Mouse (Mus musculus) G1E-ER4 (cell line): ENCODE measurements around the gene Slit2. TPM values are rescaled to one million over a fixed set of nuclear protein-coding genes. Genes with fewer than 3 reads are reported as not detected.

Experiments used
- GATA1 ChIP-seq: IDR thresholded peaks from one replicate; pipeline ENCODE4 v1.8.0; 2012; ENCODE audit warnings: low read length, inconsistent platforms
- polyA plus RNA-seq: library from polyadenylated mRNA; stranded (reverse); fragments of >175 nt; gene quantifications from 2 replicates; pipeline ENCODE4 v1.2.3, GENCODE M21; 2012

Slit2 gene
- polyA plus RNA-seq: not detected in 2 replicates

DNA sequence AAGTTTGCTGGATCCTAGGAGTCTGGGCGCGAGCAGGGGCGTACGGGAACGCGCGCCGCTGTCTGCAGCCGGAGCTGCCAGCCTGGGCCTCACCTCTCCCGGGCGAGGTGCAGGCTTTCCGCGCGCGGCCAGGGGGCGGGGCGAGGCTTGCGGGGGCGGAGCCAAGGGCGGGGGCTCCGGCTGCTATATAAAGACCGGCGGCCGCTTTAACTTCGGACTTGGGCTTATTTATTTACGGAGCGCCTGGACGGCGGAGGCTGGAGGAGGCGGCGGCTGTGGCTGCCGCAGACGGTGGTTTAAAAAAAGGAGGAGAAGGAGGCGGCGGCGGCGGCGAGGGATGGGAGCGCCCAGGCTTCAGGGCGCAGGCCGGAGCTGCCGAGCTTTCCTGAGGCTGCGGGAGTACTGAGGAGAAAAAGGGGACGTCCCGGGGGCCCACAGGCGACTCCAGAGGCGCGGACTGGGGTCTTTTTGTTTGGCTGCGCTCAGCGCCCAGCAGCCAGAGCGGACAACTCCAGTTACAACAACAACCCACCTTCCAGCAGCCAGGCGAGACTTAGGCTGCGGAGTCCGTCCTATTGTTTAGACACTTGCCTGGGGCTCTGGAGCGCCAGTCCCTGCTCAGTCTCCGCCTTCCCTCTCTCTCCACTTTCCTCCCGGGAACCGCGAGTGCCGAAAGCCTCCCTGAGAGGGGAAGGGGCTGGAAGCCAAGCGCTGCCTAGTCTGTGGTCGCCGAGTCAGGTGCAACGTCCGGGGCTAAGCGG lies at the start of gene Slit2:
Gene Slit2 (plus strand): TSS at position 198 of the 761 bp plus-strand sequence.
- no peak for TF ChIP-seq GATA1

DNA sequence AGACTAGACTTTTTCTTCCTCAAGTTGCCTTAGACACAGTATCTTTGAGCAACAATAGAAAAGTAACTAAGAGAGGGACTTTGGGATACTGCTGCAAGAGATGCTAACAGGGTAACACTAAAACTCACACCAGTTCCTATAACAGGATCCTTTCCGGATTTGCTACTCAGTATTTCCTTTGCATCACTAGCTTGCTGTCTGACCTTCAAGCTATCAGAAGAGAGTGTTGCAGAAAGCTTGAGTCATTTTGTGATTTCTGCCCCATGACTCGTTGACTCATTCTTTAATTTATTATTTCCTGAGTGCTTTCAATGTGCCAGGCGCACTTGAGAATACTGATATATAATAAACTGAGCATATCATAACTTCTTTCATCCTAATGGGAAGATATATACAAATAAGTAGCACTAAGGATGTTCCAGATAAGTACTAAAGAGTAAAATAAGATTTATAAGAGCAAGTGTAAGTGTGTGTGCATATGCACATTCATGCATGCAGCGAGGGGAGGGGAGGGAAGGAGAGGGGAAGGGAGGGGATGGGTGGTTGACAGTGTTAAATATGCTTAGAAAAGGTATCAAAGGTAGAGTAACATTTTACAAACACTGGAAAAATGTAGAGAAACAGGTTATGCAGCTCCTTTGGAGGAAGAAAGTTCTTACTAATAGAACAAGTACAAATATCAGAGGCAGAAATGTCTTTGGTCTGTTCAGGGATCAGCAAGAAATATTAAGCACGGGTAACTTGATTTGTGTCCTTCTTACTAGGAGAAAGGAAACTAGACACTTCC lies 44.2 kb upstream of the Slit2 start:
- no peak for TF ChIP-seq GATA1

DNA sequence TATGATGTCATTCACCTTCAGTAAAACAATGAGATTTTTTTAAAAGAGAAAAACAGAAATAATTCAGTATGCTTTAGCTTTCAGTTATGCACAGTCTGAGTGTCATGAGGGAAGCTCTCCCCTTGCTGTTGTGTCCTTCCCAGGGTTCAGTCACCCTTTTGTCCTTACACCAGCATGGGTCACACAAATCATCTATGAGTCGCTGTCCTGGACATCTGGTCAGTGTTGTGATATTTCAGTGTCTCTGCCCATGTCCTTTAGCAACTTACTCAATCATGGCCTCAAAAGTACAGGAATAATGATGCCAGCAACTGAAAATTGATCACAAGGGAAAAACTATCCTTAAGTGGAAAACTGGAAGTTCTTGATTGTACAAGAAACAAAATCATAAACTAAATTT lies 26.5 kb upstream of the Slit2 start:
- TF ChIP-seq GATA1: no peak

DNA sequence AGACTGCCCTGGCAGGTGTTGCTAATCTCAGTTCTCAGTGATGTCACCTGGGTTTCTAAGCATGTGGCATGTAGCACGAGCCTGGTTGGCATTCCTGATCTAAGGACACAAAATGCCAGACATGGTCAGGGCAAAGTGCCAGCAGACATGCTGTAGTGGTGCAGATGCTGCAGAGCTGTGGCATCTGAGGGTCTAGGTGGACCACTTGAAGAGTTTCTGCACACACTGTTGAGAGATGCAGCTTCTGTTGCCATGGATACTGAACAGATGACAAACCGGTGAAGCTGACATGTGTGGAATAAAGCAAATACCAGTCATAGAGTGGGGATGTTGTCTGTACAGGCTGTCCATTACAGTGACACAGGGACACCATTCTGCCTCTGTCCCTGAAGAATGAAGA lies 7.1 kb upstream of the Slit2 start:
- TF ChIP-seq GATA1: no peak

DNA sequence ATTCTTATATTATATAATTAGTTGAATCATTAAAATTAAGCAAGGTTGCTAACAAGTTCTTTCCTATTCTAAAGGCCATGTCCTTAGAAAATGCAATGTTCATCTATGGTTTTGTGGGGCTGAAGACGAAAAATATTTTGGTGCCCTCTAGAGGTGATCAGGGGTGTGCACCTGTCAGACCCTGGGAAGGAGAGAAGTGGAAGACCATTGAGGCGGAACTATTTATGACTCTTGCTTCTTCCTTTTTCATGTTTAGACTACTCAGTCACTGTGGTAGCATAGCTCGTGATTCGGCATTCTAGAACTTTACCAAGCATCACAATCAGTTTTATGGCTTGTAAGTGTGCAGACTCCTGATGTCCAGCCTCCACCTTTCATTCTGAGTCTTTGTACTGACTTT lies 3.6 kb upstream of the Slit2 start:
- TF ChIP-seq GATA1: no peak

DNA sequence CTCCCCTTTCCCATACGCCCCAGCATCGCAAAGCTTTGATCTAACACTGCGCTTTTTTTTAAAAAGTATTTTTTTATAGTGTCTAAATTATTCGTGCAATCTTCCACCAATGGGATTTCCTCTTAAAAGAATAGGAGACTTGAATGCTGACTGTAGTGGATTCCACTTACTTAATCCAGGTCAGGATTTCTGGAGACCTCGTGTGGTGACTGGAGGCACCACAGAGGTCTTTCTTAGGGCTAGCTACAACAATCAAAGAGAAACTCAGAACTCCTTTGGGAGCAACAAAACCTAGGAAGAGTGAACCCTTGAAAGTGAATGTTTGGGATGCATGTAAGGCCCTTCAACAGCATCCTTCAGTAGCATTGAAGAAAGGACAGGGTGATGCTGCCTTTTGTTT lies 2.5 kb upstream of the Slit2 start:
- TF ChIP-seq GATA1: no peak

DNA sequence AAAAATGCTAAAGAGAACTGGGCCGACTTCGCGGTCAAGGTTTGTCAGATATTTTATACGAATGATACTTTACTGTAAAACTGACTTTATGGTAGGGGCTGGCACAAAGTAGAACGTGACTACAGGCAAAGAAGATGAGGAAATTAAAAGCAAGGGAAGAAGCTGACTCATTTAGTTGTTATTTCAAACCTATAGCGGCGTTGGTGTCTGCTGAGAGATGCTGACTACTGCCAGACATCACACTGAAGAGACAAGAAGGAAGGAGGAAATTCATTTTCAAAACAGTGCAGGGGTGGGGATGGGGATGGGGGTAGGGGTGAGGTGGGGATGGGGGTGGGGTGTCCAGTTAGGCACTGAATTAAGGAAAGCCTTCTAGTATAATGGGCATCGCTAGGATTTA lies 987 bp upstream of the Slit2 start:
- no peak for TF ChIP-seq GATA1

DNA sequence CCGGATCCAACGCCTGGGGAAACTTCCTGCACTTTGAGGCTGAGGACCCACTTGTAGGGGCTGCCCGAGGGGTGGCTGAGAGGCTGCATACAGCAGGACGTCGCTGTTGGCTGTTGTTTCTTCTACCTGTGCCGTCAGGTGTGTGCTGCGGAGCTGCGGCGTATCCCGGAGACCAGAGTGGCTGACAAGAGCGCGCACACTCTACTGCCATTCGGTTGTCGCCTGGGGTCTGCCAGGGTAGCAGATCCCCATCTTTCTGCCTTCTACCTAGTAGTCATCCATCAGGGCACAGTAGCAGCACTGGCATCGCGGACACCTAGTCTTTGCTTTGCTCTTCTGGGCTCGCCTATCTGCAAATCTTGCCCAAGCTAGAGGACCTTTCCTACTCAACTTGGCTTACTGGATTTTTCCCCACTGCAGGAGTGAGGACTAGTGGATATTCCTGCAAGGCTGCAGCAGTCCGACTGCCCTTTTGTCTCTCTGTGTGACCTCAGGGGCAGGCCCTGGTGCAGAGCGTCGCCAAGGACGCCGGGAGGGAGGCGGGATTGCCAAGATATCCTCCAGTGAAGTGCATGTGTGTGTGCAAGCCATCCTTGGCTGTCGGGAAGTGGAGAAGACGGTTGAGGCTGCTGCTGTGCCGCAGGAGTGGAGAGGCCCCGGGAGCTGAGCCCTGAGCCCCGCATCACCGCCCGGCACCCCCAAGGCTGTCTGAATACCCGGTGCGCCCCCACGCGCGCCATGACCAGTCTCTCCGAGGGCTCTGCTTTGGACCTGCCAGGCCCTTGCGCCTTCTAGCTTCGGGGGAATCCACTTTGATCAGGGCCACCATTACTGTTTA lies 1.0 kb downstream of the Slit2 start:
- TF ChIP-seq GATA1: no peak

DNA sequence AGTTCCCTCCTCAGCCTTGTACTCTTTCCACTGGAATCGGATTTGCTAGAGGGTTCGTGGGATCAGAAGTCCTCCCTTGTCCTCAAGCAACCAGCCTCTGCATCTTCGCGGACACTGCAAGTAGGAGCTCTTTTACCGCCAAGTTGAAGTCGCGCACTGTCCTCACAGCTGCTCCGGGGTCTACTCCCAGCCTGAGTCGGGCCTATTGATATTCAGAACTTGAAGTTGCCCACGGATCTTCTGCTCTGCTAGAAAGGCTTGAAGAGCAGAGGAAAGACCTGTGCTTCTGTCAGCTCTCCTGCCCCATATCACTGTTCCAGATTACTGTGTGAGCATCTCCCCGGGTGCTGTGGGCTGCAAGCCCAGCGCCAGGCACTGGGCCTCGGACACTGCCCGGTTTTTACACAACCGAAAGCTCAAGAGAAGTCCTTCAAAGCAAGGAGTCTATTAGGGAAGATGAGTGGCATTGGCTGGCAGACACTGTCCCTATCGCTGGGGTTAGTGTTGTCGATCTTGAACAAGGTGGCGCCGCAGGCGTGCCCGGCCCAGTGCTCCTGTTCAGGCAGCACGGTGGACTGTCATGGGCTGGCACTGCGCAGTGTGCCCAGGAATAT lies 1.8 kb downstream of the Slit2 start:
- TF ChIP-seq GATA1: no peak

DNA sequence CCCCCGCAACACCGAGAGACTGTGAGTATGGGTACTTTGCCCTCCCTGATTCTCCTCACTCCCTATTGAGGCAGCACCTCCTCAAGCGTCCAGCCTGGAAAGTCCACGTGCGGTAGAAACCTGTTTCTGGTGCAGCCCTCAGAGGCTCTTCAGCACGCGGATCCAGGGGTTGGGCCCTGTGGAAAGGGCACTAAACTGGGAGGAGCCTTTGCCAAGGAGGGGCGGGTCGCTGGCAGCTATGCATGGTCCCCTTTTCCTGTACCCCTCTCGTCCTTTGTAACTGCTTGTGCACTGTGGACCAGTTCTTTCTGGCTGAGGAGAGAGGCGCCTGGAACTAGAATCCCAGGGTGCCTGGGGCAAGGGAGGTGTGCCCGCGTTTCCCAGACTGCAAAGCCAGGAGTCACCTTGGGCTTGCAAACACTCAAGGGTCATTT lies 2.3 kb downstream of the Slit2 start:
- no peak for TF ChIP-seq GATA1

DNA sequence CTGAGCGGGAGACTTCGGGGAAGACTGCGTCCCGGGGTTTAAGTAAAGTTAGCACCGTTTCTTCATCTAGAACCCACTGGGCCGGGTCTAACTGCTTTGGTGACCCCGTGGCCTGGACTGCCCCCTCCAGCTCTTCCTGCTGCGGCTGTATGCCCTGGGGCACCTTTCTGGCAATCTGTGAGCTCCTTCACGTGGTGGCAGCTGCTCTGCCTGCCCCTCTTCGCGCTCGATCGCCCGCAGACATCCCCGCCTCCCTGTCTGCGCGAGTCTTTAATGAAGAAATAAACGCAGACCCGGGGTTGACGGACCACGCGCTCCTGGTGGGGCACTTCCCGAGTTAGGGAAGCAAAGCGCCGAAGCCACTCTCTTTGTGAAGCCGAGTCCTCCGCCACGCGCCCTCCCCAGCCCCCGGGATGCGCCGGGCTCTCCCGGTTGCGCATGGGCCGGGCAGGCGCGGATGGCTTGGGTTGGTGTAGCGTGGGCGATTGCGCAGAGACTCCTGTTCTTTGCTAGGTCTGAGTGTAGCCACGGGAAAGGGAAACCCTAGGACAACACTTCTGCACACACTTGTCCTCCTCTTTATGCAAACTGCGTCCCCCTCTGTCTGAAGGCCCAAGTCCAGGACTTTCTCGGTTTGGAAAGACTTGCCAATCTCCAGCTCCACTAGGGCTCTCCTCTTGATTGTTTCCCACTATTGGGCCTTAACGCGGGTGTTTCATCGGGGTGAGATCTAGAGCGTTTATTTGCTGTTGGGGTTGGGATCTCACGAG lies 3.1 kb downstream of the Slit2 start:
- no peak for TF ChIP-seq GATA1

DNA sequence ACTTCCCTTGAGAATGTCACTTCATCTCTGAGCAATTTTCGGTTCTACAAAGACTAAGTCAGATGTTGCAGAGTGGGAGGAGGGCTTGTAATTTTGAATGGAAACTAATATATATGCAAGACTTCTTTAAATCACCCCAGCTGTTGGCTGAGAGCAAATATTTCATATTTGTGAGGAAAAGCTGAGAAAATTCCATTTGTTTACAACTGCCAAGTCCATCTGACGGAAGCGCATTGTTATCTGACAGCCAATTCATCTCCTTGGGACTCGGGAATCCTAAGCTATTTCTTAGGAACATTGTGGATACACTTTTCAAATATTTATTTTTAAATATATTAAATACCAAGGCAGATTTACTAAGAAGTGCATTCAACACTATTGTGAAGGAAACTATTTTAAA lies 8.0 kb downstream of the Slit2 start:
- TF ChIP-seq GATA1: no peak

DNA sequence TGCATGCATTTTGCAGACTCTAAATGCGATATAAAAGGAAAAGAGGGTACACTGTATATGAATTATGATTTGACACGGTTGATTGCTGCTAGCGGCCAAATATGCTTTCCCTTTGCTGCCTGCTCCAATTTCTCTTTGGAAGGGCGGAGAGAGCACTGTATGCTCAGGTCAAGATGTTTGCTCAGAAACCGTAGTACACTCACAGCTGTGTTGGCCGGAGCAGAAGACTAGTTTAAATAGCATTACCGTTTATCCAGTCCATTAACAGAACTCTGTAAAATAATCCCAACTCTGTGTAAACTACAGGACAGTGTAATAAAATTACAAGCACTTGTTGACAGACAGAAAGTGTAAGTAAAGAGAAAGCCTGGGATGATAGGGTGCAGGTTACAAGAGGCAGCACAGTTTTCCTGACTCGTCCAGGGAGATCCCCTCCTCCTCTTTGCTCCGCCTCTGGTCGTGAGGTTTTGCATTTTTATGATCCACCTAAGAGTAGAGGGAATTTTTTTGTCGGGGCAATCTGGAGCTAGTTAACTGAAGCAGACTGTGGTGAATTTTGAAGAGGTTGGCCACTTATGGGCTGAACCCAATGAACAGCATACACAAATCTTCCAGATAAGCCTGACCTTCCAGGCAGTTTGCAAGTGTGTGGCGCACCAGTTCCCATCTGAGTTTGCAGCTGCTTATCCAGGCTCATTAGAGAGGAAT lies 20.9 kb downstream of the Slit2 start:
- no peak for TF ChIP-seq GATA1

DNA sequence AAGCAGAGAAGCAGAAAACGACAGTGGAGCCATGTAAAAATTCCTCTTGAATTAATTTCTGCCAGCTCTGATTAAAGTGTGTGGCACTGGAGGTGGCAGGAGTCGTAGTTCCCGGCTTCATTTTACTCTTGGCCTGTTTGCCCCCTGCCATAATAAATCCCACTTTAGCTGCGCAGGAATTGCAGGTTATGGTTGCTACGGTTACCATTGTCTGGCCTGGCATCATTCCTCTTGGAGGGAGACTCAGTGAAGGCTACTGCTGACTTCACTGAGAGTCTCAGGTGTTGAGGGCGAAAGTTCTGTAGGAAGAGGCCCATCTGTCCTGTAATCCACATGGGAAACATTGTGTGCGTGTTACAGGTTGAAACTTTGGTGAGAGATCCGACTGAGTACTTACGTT lies 22.6 kb downstream of the Slit2 start:
- TF ChIP-seq GATA1: no peak

DNA sequence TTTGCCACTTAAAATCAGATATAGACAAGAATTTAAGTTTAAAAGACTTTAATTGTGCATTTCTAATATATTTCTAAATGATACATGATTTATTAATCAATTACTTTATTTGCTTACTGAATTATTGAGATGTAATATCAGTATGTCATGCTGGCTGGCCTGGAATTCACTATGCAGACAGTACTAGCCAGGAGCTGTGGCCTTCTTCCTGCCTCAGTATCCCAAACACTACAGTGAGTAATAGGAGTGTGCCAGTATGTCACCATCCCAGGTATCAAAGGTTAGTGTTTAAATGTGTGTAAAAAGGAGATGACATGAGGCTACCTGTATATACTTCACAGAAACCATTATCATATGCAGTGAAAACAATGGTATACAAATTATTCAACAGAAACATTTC lies 23.1 kb downstream of the Slit2 start:
- TF ChIP-seq GATA1: no peak
